Mouse (Mus musculus) spleen, adult 2 months (tissue): ENCODE results near the gene Mbtps2.

Source experiments
- CTCF ChIP-seq: fragments of 200-500 bp; IDR thresholded peaks from 2 replicates; pipeline ENCODE4 v1.5.1; 2011; ENCODE audit warnings: mild to moderate bottlenecking, inconsistent platforms; ENCODE audit not compliant: insufficient read depth, insufficient read length, insufficient replicate concordance; ENCODE audit errors: extremely low read depth
- POLR2A ChIP-seq: fragments of 200-500 bp; IDR thresholded peaks from 2 replicates; pipeline ENCODE4 v1.6.1; 2011; ENCODE audit warnings: low read depth, low read length, inconsistent platforms

DNA sequence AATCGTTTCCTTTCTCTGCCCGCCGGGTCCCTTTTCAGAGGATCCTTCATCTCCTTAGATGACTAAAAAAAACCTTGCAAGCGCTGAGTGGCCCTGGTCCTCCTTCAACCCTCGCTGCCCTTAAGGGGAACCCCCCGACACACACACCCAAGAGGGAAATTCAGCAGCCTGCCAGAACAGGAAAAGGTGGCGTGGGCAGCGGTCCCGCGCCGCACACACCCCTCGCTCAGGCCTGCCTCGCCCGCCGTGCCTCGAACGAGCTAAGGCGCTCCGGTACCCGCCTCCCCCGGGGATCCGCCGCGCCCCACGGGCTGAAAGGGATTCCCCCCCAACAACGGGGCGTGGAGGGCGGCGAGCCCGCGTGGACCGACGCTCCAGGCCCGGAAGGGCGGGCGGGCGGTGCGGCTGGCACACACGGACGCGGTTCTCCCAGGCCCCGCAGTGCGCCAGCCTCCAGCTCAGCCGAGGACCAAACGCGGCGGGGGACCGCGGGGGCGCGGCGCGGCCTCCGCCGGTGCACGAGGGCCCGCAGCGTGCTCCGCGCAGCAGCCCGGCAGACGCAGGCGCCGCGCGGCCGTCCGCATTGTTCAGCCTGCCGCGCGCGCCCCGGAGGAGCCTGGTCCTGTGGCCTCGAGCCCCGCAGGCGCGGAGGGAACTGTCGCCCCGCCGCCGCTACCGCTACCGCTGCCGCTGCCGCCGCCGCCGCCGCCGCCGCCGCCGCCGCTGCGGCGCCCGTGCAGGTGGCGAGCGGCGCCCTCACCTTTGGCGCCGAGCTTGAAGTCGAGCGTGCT is 107.2 kb downstream of the Mbtps2 start:
- TF ChIP-seq POLR2A (no peak), CTCF (no peak)
